Mouse (Mus musculus): ENCODE data around the gene Porcn. TPM values are rescaled to one million over a fixed set of nuclear protein-coding genes. Genes with fewer than 3 reads are reported as not detected.

Porcn gene
- polyA plus RNA-seq (2012; rRNA removed; ENCODE audit: low replicate concordance): 39.5 and 42.5 TPM in 2 replicates

DNA sequence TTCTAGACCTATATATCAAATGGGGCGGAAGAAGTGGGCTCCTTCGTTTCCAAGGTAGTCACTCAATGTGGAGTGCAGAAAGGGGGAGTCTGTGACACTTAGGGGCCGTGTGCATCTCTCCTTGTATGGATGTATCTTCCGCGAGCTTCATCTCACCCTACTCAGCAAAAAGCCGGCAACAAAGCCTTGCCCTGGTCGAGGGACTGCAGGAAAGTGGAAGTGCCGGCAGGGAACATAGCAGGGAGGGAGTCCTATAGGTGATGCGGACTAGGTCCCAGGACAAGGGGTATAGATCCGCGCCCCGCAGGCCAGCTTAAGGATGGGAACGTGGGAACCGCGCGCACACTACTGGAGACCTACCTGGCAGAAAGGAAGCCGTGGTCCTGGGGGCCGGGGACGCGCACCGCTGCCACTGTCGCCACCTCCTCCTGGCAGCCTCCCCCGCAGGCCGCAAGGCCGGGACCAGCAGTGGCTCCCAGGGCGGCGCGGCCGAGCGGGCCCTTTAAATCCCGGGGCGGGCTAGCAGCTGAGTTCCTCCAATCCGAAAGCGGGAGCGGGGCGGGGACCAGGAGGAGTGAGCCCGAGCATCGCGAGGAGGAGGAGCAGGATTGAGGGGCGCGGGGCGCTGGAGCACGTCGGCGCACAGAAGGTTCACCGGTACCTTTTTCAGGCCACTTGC is at the start of gene Porcn:
Porcn (minus strand) TSS at position 511 of the 679 bp plus-strand sequence.

DNA sequence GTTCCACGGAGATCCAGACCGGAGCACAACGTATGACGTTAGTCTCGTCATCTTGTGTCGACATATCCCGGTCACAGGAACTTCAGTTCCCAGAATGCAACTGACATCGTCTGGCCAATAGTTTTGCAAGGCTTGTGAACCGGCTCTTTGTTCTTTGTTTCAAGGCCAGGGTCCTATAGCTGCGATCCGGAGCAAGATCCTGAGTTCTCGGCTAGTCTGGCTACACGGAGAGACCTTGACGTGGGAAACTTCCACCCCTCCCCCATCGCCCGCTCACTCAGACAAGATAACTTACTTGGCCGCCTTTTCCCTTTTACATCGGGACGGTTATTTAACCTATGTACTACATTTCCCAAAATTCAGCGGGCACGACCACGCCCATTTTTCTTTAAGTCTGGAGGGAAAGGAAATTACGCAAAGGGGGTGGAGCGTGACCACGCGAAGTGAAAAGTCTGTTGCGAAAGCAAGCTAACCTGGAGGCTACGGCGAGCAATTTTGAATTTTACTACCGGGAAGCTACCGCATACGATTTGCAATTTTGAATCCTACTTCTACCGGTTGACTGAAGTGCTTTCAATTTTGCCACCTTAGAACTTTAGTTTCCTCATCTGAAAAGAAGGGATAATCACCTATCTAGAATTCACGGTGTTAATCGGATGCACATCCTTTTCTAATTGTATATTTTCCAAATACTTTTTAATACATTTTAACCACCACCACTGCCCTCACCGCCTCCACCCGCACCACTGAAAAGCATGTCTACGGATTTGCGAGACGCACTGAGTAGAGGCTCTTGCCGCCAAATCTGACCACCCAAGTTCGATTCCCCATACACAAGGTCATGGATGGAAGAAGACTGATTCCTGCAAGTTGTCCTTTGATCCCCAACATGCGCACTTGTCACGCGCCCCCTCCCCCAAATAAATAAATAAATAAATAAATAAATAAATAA is 46.3 kb upstream of the Porcn start, which contains the start of gene Ftsj1:
Ftsj1 (minus strand) TSS at position 73 of the 952 bp plus-strand sequence.

DNA sequence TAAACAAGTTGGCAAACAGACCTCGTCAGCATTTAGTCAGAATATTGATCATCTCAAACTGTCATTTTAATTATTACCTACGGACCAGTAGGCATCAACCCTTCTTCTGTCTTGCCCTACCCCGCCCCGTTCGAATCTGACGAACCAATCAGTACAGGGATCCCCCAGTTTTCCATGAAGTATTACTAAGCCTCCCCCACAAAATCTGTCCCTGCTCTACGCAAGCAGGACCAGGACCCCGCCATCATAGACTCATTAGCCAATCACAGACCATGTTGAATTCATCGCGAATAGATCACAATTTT is 13.0 kb downstream of the Porcn start, which contains the start of gene Ebp:
Ebp (minus strand) TSS at position 94 of the 305 bp plus-strand sequence.

DNA sequence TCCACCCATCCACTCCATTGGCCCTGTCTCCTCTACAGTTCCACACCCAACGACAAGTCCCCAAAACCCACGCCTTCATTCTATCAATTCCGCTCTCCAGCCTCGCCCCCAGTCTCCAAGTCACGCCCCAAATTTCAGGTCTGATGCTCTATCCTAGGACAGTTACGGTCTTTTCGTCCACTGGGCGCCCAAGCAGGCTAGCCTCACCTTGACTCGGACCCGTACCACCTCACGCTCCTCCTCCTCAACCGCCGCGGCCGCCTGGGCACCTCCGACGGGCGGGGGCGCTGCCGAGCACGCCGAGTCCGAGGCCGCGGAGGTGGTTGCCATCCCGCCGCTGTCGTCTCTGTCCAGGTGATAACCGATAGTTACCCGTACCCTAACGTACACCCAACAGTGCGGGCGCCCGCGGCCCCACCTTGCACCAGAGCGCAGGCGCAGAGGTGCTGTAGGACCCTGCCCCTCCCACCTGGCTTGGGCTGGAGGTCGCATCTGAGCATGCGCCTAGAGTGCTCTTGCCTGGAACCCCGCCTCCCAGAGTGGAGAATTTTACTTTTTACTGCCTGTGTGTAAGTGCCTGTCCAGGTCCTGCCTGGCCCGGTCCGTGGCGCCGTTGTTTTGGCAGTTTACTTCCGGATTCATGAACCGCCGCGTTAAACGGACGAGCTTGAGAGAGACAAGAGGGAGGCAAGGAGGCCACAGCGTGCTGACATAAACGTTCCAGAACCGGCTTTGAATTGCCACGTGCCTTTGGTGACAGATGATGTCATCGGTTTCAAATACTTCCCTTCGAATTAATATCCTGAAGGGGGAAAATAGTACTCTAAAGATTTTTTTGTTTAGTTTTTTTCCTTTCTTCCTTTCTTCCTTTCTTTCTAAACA is 30.6 kb downstream of the Porcn start, which contains the start of gene Tbc1d25:
Tbc1d25 (minus strand) TSS at position 678 of the 882 bp plus-strand sequence.

DNA sequence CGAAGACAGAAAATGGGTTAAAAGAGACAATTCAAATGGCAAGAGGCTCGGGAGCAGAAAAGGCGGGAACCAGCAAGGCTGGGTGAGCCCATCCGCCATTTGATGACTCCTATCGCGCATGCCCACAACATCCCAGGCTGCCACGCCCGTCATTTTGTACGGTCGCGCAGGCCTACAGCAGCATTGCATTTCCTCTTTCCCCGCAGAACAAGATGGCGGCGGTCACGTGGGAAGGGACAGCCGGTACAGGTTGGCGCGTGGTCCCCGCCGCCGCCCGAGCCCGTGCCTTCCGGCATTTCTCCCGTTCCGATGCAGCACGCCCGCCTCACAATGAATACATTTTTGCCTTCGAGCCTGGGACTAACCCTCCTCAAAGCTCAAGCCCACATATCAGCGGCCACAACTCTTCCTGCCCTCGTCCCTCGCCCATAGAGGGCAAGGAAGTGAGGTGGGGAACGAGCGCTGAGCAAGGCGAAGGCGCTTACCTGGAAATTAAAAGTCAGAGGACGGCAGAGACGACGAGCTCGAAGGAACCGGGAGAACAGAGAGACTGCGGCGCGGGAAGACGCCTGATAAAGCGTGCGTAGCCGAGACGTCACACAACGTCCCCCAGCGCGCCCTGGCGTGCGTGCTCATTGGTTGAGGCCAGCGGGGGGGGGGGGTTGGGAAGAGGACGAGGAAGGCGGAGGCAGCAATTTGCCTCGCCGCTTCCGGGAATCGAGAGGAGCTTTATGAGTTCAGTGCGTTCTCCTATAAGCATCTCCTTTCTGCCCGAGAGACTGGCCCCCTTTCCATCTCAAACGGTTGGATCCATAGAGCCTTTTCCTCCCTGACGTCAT is 61.0 kb downstream of the Porcn start, which contains the start of gene Rbm3:
Rbm3 (minus strand) TSS at position 728 of the 839 bp plus-strand sequence.

Other genes starting within 250 kb of the Porcn start
- gene Gata1, start 228.5 kb downstream of the Porcn start, polyA plus RNA-seq (2012; rRNA removed; ENCODE audit: low replicate concordance): 1.9 TPM in 2 replicates
- not detected in 2 replicates for gene Glod5, start 188.0 kb downstream of the Porcn start, polyA plus RNA-seq (2012; rRNA removed; ENCODE audit: low replicate concordance)
- 10.0 and 14.5 TPM in 2 replicates for gene Suv39h1, start 131.8 kb downstream of the Porcn start, polyA plus RNA-seq (2012; rRNA removed; ENCODE audit: low replicate concordance)
- gene Was, start 116.0 kb downstream of the Porcn start, polyA plus RNA-seq (2012; rRNA removed; ENCODE audit: low replicate concordance): 17.7 and 40.1 TPM in 2 replicates
- gene Wdr13, start 73.6 kb downstream of the Porcn start, polyA plus RNA-seq (2012; rRNA removed; ENCODE audit: low replicate concordance): 84.1 and 145 TPM in 2 replicates
- 59.0 and 77.2 TPM in 2 replicates for gene Rbm3, start 60.6 kb downstream of the Porcn start, polyA plus RNA-seq (2012; rRNA removed; ENCODE audit: low replicate concordance)
- 17.8 and 27.4 TPM in 2 replicates for gene Tbc1d25, start 30.3 kb downstream of the Porcn start, polyA plus RNA-seq (2012; rRNA removed; ENCODE audit: low replicate concordance)
- gene Ebp, start 13.0 kb downstream of the Porcn start, polyA plus RNA-seq (2012; rRNA removed; ENCODE audit: low replicate concordance): 101 and 104 TPM in 2 replicates
- 28.8 and 40.2 TPM in 2 replicates for gene Ftsj1, start 45.9 kb upstream of the Porcn start, polyA plus RNA-seq (2012; rRNA removed; ENCODE audit: low replicate concordance)
- gene Slc38a5, start 64.6 kb upstream of the Porcn start, polyA plus RNA-seq (2012; rRNA removed; ENCODE audit: low replicate concordance): 0.11 and 0.23 TPM in 2 replicates
- not detected in 2 replicates for gene Ssxb10, start 120.9 kb upstream of the Porcn start, polyA plus RNA-seq (2012; rRNA removed; ENCODE audit: low replicate concordance)
- not detected in 2 replicates for gene Ssxb9, start 160.5 kb upstream of the Porcn start, polyA plus RNA-seq (2012; rRNA removed; ENCODE audit: low replicate concordance)
- not detected in 2 replicates for gene Ssxb1, start 206.8 kb upstream of the Porcn start, polyA plus RNA-seq (2012; rRNA removed; ENCODE audit: low replicate concordance)

All from mammary gland, adult 2 months (tissue).